Mouse (Mus musculus): ENCODE measurements around the gene Mdh1.
"Not testable (repeated sequence)": the region's sequence is repeated elsewhere in the genome, so short reads cannot be mapped to it uniquely, and the experiment has no call there.

Gene Mdh1

DNA sequence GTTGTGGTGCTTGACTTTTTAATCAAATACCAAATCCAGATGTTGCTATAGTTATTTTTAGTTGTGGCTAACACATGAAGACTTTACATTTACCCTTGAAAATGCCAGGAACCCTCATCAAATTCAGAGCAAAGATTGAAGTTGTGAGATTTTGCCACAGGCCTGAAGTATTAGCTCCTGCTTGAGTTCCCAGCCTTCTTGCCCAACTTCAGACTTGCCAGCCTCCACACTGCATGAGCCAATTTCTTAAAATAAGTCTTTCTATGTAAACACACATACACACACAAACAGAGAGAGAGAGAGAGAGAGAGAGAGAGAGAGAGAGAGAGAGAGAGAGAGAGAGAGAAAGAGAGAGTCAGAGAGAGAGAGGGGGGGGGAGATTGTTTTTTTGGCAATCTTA, 26.2 kb downstream of the Mdh1 start:
- no peak for DNase-seq (ENCODE audit: extremely low read depth, low read depth, low spot score)

DNA sequence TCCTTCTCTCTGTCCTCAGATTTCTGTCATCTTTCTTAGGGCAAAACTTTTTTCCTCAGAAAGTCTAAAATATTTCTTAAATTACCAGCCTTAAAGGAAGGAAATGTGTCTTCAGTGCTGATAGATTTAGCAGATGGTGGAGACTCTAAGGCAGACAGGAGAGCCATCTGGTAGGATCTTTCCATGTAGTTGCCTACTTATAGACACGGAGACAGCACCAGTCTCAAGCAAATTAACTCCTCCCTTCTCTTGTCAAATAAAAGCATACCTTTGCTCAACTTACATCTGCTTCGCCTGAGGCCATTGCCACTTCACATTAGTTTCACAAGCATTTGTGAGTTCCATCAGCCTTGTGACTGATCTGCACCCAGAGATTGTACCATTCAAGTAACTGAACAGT, 27.1 kb downstream of the Mdh1 start:
- DNase-seq (ENCODE audit: extremely low read depth, low read depth, low spot score), result no peak

DNA sequence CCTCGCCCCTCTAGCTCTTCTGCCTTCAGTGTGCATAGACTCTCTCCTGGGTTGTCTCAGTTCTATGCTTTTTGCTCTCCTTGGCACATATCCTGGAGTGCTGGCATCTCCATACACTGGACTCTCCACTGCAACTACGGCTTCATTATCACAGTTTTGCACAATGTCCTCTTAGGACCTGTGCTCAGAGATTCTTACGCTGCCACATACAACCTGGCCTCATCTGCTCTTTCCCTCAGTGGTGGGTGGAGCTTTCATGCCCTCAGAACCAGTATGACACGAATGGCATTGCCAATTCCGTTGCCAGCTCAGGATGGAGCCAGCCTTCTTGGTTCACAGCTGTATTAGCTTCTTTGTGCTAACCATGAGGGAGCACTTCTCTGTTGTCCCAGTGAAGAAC, 29.4 kb downstream of the Mdh1 start:
- DNase-seq (ENCODE audit: extremely low read depth, low read depth, low spot score), result no peak

DNA sequence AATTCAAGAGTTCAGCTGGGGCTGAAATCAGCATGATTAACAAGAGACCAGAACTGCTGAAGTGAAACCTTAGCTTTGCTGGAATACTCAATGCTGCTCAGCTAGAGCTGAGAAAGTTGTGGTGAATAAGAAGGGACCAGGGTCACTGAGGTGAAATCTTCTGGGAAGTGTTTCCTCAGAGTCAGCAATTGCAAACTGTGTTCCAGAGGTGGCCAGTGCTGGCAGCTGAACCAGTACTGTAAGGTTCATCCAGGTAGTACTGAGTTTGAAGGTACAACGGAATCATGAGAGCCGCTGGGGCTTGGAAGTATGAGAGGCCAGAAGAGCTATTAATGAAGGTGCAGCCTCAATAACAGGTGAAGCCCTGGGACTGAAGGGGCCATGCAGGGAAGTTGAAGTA, 31.5 kb downstream of the Mdh1 start:
- no peak for DNase-seq (ENCODE audit: extremely low read depth, low read depth, low spot score)

DNA sequence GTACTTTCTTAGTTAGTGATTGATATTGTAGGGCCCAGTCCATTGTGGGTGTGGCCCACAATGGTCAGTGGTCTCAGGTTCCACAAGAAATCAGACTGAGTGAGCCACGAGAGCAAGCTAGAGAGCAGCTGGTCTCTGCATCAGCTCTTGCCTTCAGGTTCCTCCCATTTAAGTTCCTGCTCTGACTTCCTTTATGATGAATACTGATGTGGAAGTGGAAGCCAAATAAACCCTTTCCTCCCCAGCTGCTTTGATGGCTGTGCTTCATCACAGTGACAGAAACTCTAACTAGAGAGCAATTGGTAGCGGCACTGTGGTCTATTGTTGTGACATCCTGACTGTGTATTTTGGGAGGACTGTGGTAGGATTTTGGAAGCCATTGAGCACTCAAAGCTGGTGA, 32.1 kb downstream of the Mdh1 start:
- DNase-seq (ENCODE audit: extremely low read depth, low read depth, low spot score), result no peak

DNA sequence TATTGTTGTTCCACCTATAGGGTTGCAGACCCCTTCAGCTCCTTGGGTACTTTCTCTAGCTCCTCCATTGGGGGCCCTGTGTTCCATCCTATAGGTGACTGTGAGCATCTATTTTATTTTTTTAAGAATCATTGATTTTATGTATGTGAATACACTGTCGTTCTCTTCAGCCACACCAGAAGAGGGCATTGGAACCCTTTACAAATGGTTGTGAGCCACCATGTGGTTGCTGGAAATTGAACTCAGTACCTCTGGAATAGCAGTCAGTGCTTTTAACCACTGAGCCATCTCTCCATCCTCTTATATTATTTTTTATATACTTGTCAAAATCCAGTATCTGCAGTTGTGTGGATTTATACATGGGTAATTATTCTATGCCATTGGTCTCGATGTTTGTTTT, 41.3 kb downstream of the Mdh1 start:
- DNase-seq (ENCODE audit: extremely low read depth, low read depth, low spot score), result not testable (repeated sequence)

DNA sequence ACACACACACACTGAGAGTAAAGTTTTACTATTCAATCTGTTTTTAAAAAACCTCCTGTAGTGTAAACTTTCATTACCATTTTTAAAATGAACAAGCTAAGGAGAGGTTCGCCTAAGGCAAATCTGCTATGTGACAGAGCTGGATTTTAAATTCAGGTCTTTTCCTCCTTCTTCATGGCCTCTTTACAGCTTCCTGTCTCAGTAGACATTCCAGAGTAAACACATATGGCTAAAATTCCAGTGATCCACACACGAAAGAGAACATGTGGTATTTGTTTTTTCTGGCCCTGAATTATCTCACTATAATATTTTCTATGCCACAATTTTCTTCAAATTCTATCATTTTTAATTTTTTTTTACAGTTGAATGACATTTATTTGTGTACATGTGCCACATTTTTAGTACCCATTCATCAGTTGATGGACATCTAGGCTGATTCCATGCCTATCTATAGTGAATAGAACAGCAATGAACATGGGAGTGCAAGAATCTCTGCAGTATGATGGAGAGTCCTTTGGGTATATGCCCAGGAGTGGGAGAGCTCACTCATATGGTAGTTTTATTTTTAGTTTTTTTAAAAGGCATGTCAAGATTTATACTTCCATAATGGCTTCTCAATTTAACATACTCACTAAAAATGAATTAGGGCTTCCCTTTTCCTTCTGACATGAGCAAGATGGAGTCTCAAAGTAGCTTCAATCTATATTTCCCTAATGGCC, 43.3 kb downstream of the Mdh1 start:
- no peak for DNase-seq (ENCODE audit: extremely low read depth, low read depth, low spot score)

DNA sequence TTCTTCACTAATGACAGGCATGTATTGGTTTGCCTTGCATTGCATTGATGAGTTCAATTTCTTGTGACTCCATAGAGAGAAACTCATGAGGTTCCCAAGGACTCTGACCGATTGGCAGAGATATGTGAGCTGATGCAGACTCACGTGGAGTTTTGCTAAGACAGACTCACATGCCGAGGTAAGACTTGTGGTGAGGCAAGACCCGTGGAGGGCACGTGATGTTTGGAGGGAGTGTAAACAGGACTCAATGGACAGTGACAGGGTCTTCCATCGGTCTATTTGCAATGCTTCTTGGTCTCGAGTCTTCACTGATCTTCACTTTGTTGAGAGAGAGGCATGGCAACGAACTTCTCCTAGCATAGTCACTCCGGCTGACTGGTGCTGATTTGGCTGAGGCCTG, 54.4 kb downstream of the Mdh1 start:
- DNase-seq (ENCODE audit: extremely low read depth, low read depth, low spot score), result no peak

DNA sequence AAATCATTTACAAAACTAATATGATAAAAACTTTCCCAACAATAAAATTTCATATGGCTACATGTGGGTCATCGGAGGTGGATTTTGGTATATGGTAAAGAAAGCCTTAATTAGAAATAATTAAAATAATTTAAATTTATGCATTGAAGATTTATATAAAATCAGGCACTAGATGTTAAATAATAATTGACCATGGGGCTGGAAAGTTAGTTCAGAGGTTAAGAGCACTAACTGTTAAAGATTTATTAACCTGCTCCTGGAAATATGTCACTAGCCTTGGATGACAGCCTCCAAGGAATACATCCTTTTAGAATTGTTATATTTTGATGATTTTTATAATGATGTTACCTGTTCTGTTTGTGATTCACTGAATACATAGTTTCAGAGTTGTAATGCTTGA, 55.8 kb downstream of the Mdh1 start:
- DNase-seq (ENCODE audit: extremely low read depth, low read depth, low spot score), result not testable (repeated sequence)

DNA sequence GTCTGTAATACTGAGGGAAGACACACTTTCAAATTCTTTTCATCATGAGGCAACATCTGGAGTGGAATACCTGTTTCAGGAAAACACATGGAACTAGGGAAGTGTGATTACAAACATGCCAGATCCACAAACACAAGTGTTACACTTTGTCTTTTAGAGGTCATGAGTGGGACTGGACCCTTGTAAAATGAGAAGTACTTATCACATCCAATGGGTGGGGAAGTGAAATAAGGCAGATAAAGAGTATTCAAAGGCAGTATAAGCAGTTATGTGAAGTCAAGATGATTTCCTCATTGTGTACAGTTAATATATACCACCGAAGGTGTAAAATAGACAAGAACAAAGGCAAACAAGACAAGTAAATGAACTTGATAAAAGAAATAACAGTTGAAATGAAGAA, 61.6 kb downstream of the Mdh1 start:
- not testable (repeated sequence) for DNase-seq (ENCODE audit: extremely low read depth, low read depth, low spot score)

DNA sequence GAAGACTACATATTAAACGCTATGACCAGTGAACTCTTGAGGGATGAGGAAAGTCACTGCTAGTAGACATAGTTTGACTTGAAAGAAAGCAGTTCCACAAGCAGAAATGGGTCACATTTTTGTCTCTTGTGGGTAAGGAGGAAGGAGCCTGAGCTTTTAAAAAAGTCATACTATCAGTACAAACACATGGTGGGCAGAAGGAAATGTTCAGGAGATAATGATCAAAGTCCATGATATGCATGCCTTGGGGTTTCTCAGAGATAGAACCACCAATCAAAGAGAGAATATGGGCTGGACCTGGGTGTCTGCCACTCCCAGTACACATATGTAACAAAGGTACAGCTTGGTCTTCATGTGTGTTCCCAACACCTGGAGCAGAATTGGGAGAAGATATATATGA, 63.5 kb downstream of the Mdh1 start:
- not testable (repeated sequence) for DNase-seq (ENCODE audit: extremely low read depth, low read depth, low spot score)

DNA sequence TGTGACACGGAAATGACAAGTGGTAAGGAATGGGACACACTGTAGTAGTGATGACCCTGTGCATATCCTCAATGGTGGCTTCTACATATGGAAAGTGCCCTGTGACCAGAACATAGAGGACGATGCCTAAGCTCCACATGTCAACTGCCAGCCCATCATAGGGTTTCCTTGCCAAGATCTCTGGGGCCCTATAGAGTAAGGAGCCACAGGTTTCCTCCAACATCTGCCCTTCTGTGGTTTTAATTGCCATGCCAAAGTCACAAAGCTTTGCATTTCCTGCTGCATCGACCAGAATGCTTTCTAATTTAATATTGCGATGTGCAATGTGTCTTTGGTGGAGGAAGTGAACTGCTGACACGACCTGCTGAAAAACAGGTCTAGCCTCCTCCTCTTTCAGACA, 65.1 kb downstream of the Mdh1 start:
- not testable (repeated sequence) for DNase-seq (ENCODE audit: extremely low read depth, low read depth, low spot score)
